Comparison of ENCODE assay signal across 27 mouse cellular contexts in the genomic region with DNA sequence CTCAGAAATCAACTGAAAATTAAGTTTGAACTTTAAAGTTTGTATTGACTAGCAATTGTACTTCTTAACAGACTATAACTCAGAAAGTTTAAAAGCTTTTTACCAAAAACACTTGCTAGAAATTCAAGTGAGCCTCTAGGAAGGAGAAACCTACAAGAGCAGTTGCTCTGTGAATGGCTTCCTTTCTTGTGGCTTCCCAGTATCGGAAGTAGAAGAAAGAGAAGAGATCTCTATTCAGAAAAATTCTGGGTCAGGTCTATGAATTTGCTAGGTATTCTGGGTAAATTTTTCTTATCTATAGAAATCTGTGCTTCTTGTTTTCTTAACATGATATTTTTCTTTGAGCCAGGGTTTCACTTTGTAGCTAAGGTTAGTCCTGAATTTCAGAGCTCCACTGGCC.
A peak's percentile ranks its signal among the peaks of the same experiment; 100 is the strongest.
DNase-seq lines count a peak whose midpoint lies in the region; ATAC-seq lines count a peak whose summit lies in the region.
"Had no signal": no experiment of that assay in that cellular context is flagged by ENCODE, and none has a peak within 500 bp of the region (broad histone marks: within the 10 kb centered on the region; RNA-seq: fewer than 3 reads in every experiment).

No protein-coding gene starts in this region.

- H3K9ac ChIP-seq in neural tube, embryonic 15.5 days (replicated peaks): no peak overlapping the region
- H3K9ac ChIP-seq: forebrain, embryonic 13.5 days; heart, embryonic 13.5 days; hindbrain, embryonic 15.5 days had no signal

- H3K4me1 ChIP-seq in neural tube, embryonic 15.5 days: no peaks in the 10 kb centered on the region
- H3K4me1 ChIP-seq: forebrain, embryonic 10.5 days; forebrain, embryonic 13.5 days; heart, embryonic 10.5 days; heart, embryonic 13.5 days; hindbrain, embryonic 15.5 days had no signal

- H3K27me3 ChIP-seq in neural tube, embryonic 15.5 days (replicated peaks): no peaks in the 10 kb centered on the region
- H3K27me3 ChIP-seq: CH12.LX; forebrain, embryonic 13.5 days; heart, embryonic 13.5 days; hindbrain, embryonic 15.5 days; Patski had no signal

- H3K9me3 ChIP-seq in neural tube, embryonic 15.5 days (replicated peaks): no peaks in the 10 kb centered on the region
- H3K9me3 ChIP-seq: forebrain, embryonic 10.5 days; forebrain, embryonic 13.5 days; G1E; heart, embryonic 10.5 days; heart, embryonic 13.5 days; hindbrain, embryonic 15.5 days had no signal

- H3K4me3 ChIP-seq in neural tube, embryonic 15.5 days (replicated peaks): no peak overlapping the region
- H3K4me3 ChIP-seq: forebrain, embryonic 10.5 days; forebrain, embryonic 13.5 days; heart, adult 2 months; heart, embryonic 10.5 days; heart, embryonic 13.5 days; hindbrain, embryonic 15.5 days had no signal

- H3K27ac ChIP-seq in neural tube, embryonic 15.5 days (replicated peaks): no peak overlapping the region
- H3K27ac ChIP-seq: forebrain, embryonic 10.5 days; forebrain, embryonic 13.5 days; heart, adult 2 months; heart, embryonic 10.5 days; heart, embryonic 13.5 days; hindbrain, embryonic 15.5 days had no signal

- WGBS in neural tube, embryonic 15.5 days: 92% methylated on average over 1 of the region's 1 CpGs

- DNase-seq in CD4-positive helper T cell, adult 2 months (ENCODE audit: low read depth, low spot score): peak; percentile 42
- DNase-seq in induced T-regulatory cell, adult 2 months (ENCODE audit: low read depth): peak; percentile 11
- DNase-seq in cerebellum, postnatal 25 days: no peak
- DNase-seq in testis, postnatal 14 days (ENCODE audit: low spot score): no peak
- DNase-seq: adrenal gland, adult 8-10 months; adrenal gland, postnatal 25 days; B cell, adult 2 months; cerebellum, adult 11-12 months; cerebellum, adult 8-10 months; cerebellum, postnatal 10 days; gastrocnemius, postnatal 10 days; gastrocnemius, postnatal 36 days; heart, adult 2 months; heart, postnatal 14 days; heart, postnatal 4 days had no signal

- peak; percentile 61 for ATAC-seq in CD4-positive, CD25-positive, alpha-beta regulatory T cell, adult 4 months
- ATAC-seq in neural tube, embryonic 15.5 days (ENCODE audit: low FRiP score): no peak
- ATAC-seq: forebrain, embryonic 13.5 days; forebrain, embryonic 16.5 days; intestine, postnatal 0 days; Patski had no signal

- H3K4me2 ChIP-seq in neural tube, embryonic 15.5 days: no peak overlapping the region
- H3K4me2 ChIP-seq: forebrain, embryonic 13.5 days; heart, embryonic 13.5 days; hindbrain, embryonic 15.5 days had no signal

- no peaks in the 10 kb centered on the region for H3K36me3 ChIP-seq in neural tube, embryonic 15.5 days
- H3K36me3 ChIP-seq: forebrain, embryonic 10.5 days; G1E; heart, embryonic 10.5 days; heart, embryonic 13.5 days; hindbrain, embryonic 15.5 days had no signal

Comparison
In these comparisons a context has a peak if more than half of its experiments do, and no peak if none do; other contexts are left out.
1. DNase-seq: peak in CD4-positive helper T cell, adult 2 months (single experiment) and induced T-regulatory cell, adult 2 months (single experiment); none in cerebellum, postnatal 25 days (0 of 2) and testis, postnatal 14 days (single experiment).